Mouse (Mus musculus): ENCODE data around the gene Pdzd7. TPM values are rescaled to one million over a fixed set of nuclear protein-coding genes. Genes with fewer than 3 reads are reported as not detected.

The Pdzd7 gene
- polyA plus RNA-seq, 1 experiment from 2014 or later: 0.41 TPM

Other genes with a start within 250 kb of the Pdzd7 start
- gene Slf2, start 114.6 kb downstream of the Pdzd7 start, polyA plus RNA-seq (2014; fragmentation: Nextera tagmentation; extraction: Ambion mirVana): 52.2 and 57.3 TPM in 2 replicates
- gene Sema4g, start 56.6 kb downstream of the Pdzd7 start, polyA plus RNA-seq (2014; fragmentation: Nextera tagmentation; extraction: Ambion mirVana): 4.5 TPM in 2 replicates
- 18.0 and 19.7 TPM in 2 replicates for gene Twnk, start 40.1 kb downstream of the Pdzd7 start, polyA plus RNA-seq (2014; fragmentation: Nextera tagmentation; extraction: Ambion mirVana)
- 62.9 and 66.8 TPM in 2 replicates for gene Mrpl43, start 39.3 kb downstream of the Pdzd7 start, polyA plus RNA-seq (2014; fragmentation: Nextera tagmentation; extraction: Ambion mirVana)
- 53.2 and 57.8 TPM in 2 replicates for gene Lzts2, start 31.3 kb downstream of the Pdzd7 start, polyA plus RNA-seq (2014; fragmentation: Nextera tagmentation; extraction: Ambion mirVana)
- 14.7 and 15.4 TPM in 2 replicates for gene Sfxn3, start 1.8 kb upstream of the Pdzd7 start, polyA plus RNA-seq (2014; fragmentation: Nextera tagmentation; extraction: Ambion mirVana)
- 2.9 and 6.5 TPM in 2 replicates for gene Kazald1, start 29.5 kb upstream of the Pdzd7 start, polyA plus RNA-seq (2014; fragmentation: Nextera tagmentation; extraction: Ambion mirVana)
- gene Tlx1, start 105.0 kb upstream of the Pdzd7 start, polyA plus RNA-seq (2014; fragmentation: Nextera tagmentation; extraction: Ambion mirVana): 1.8 and 2.0 TPM in 2 replicates
- 0.48 and 0.78 TPM in 2 replicates for gene Lbx1, start 190.1 kb upstream of the Pdzd7 start, polyA plus RNA-seq (2014; fragmentation: Nextera tagmentation; extraction: Ambion mirVana)